Mouse (Mus musculus) ovary, postnatal 10 days (tissue): ENCODE data around the gene Scn8a.
"Not testable (repeated sequence)": the region's sequence is repeated elsewhere in the genome, so short reads cannot be mapped to it uniquely, and the experiment has no call there.

Source experiments
- DNase-seq: peaks from one replicate; pipeline ENCODE4 v3.0.0; 2022; ENCODE audit warnings: low spot score

The Scn8a gene

DNA sequence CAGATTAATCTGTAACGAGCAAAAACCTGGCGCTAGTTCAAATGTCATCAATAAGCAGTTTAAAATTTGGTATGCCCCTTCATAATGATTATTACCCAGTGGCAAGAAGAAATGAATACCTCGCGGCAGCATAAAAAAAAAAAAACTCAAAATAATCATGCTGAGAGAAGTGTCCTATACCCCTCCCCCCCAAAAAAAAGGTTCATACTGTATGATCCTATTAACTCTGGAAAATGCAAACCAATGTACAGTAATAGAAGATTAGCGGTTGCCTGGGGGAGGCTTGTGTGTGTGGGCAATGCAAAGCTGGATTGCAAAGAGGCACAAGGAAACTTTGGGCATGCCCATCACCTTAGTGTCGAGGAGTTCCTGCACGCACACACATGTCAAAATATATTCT is at the start of gene Scn8a:
Scn8a (plus strand) TSS at position 301 of the 400 bp plus-strand sequence.
- no peak for DNase-seq

DNA sequence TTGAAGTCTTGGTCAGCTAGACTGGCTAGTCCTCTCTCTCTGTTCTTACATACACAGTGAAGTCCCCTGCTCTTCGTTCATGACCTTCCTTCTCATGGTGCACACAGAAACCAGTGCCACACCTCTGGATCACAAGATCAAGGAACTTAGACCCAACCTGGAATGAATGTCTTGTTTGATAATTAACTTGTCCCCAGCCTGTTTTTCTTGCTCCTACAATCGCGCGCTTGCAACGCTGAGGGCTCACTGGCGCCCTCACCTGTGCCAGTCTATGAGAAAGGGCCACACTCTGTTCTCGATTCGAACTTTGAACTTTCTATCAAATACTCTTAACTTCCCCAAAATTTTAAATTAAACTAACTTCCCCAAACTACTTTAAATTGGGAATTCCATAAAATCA is 47.8 kb upstream of the Scn8a start:
- DNase-seq, result no peak

DNA sequence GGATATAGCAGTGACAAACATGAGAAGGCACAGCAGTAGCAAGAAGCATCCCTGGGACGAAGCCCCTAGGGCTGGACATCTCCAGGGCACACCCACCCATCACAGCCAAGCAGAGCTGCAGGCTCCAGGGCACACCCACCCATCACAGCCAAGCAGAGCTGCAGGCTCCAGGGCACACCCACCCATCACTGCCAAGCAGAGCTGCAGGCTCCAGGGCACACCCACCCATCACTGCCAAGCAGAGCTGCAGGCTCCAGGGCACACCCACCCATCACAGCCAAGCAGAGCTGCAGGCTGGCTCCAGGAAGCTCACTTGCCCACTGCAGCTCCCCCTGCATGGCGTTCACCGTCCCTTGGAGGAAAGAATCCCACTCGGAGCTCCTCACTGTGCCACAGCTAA is 47.3 kb upstream of the Scn8a start:
- DNase-seq, result not testable (repeated sequence)

DNA sequence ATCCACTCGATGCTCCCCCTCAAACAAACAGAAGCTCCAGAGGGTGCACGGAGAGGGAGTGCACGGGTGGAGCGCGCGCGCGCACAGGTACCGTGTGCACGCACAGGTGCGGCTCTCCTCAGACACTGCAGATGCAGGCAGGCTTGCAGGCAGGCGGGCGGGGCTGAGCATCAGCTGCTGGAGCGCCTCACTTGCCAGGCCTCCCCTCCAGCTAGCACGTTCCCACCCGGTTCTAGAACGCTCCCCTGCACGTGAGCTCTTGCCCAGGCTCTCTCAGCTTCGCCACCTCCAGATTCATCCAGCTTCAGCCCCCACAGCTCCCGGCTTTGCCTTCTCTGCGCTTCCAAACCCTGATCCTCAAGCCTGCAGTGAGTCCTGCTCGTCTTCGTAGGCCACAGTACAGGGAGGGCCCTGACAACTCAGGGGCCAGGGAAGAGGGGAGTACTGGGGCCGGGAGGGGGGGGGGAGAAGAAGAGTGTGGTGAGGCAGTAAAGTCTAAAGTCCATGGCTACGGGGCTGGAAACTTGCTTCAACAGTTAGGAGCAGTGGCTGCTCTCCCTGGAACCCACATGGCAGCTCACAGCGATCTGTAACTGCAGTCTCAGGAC is 44.3 kb upstream of the Scn8a start:
- no peak for DNase-seq

DNA sequence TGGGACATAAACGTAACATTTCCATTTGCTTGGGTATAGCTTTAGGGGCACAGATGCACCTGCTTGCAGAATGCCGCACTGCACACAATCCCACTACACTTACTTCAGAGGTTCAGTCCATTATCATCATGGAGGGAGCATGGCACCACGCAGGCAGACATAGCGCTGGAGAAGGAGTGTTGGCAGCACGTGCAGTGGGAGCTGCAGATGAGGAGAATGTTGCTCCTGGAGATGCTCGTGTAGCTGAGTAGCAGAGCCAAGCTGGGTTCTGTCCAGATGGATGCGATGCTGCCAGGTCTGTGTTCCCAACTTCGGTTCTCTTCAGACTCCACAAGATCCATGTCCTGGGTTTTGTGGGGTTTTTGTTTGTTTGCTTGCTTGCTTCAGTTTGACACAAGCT is 43.6 kb upstream of the Scn8a start:
- no peak for DNase-seq

DNA sequence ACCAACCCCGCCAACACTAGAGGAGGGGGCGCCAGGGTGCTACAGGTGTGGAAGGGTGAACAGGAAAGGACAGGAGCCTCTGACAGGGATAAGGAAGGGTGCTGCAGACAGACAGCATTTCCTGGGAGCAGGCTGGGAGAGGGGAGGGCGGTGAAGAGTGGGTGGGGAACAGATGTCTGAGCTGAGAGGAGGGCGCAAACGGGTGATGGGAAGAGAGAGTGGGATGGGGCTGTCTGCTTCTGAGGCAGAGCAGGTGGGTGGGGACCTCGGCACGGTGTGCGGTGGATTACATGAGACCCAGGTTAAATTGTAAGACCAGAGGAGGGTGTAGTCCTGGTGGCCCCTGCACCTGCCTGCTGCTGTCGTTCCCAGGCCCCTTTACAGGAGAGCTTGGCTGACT is 39.9 kb upstream of the Scn8a start:
- DNase-seq, result no peak

DNA sequence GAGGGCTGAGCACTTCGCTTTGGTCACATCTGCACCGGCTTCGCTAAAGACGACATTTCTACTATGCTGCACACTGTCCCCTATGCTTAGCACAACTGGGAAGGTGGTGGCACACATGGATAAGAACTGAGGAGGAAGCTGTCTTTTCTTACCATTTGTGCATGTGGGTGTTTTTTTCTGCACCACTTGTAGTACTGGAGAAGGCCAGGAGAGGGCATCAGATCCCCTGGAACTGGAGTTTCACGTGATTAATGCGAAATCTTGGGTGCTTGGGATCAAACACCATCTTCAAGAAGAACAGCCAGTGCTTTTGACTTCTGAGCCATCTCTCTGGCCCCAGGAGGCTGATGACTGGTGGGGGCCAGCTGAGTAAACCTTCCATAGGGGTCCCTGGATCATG is 39.0 kb upstream of the Scn8a start:
- DNase-seq, result no peak

DNA sequence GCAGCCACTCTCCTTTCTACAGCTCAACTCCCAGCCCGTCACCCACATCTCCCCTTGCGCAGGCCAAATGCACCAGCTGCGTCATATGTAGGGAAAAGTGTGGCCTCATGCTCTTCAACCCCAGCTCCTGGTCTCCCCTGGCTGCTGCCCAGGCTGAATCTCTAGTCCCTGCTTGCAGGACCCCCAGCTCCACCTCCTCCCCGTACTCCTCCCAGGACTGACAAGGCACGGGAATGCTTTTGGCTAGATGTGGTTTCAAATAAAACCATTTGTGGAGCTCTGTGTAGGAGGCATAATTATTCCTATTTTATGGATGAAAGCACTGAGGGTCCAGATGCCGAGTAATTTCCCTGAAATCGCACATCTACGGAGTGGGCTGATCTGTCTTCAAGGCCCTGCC is 37.5 kb upstream of the Scn8a start:
- DNase-seq, result no peak

DNA sequence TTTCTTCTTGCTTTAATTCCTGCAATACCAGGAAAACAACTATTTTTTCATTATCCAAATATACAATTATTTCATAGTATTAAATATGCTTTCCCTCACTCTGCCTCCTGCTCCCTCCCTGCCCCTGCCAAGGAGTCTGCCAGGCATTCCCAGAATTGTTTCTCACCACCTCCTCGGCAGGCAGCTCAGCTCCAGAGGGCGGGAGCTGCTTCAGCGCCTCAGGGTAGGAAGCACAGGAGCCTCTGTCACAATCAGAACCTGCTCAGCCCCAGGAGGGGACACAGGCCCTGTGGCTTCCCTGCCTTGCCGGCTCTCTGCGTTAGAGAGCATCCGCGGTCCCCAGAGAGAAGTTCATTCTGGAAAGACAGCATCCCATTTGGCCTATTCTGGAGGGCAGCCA is 36.9 kb upstream of the Scn8a start:
- DNase-seq, result no peak

DNA sequence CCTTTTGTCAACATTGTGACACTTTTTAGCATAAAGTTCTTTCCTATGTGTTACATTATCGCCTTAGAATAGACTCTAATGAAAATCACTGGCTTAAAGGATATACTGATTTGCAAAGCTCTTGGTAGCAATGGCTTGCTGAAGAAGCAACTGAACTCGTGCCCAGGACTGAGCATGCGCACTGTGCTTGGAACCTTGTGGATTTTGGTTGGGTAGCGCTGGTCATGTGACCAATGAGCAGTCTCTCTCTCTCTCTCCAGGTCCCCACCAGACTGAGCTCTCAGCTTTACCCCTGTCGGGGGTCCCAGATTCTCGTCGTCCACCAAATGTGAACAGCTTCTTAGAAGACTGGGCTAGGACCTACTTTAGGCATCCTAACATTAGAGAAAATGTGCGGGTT is 32.9 kb upstream of the Scn8a start:
- no peak for DNase-seq

DNA sequence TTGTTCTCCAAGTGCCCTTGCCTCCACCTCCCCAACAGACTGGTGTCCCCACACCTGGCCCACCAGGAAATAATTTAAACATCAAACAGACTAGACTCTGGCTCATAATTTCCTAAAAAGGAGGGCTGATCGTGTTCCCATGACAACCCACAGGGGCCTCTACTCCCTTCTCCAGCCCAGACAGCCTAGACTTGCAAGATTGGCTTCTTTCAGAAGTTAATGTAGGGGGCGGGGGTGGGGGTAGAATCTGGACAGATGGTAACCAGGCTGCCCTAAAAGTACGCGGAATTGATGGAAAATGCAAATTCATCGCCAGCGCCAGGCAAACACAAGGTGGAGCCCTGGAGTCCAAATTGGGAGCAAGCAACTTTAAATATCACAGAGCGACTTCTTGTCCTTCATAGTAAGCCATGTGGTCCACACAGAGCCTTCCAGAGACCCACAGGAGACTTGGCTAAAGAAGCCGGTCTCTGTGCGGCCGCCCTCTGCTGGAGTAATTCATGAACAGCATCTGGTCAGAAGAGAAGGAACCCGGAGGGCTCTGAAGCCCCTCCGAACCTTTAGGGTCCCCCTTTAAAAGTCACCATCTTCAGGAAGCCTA is 31.0 kb upstream of the Scn8a start:
- DNase-seq, result peak; percentile 16

DNA sequence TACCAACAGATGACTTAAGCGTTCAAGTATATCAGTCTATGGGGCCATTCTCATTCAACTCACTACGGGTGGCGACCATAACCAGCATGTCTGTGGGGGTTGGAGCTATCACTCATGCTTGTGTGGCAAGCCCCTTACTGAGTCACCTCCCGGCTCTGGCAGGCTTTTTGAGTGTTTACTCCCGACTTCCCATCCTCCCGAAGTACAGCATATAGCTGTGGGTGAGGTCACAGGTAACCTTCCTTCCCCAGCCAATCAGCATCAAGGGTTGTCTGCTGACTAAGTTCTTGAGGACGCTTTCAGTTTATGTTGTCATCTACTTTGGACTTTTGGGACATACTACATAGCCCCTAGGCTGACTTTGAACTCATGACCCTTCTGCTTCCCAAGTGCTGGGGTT is 25.3 kb upstream of the Scn8a start:
- no peak for DNase-seq

DNA sequence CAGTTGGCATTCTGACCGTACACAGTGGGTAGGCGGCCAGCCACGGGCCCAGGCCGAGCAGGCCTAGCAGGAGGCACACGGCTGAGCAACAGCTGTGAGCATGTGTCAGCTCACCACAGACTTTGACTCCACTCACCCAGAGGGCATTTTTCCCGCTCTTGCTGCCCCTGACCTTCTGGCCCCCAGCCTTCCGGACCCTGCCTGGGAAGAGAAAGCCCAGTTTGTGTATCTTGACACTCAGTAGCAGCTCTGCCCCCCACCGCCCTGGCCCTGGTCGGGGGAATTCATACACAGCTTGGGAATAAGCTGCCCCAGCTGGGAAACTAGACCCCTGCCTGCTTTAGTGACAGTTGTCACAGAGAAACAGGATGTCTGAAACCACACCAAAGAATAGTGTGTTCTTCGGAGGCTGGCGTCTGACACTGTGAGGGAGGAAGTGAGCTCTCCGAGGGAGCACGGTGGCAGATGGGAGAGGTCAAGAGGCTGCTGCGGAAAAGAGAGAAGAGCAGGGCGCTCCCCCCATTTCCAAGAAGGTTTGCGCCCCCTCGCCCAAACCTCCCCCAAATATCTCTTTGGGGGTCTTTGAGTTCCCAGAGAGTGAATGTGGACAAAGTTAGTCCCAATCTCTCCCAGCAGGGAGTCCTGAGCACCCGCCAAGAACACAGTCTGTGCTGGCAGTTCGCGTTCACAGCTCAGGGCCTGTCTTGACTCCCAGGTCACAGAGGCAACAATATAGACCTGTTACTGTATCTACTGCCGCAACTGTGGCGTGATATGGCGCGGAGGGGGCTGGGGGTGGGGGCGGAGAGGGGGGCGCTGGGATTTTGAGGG is 24.4 kb upstream of the Scn8a start:
- DNase-seq, result no peak

DNA sequence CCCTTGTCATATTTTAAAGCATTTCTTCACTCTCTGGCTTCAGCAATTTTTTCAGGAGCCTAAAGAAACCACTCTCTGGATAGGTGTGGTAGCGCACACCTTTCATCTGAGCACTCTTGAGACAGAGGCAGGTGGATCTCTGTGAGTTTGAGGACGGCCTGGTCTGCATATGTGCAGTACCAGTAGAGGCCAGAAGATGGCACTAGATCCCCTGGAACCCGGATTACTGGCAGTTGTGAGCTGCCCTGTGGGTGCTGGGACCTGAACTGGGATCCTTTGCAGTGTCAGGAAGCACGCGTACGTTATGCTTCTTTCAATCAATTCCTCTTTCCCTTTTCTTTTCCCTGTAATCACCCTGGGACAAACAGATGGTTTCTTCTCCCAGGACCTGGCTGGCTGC is 22.5 kb upstream of the Scn8a start:
- DNase-seq, result no peak

DNA sequence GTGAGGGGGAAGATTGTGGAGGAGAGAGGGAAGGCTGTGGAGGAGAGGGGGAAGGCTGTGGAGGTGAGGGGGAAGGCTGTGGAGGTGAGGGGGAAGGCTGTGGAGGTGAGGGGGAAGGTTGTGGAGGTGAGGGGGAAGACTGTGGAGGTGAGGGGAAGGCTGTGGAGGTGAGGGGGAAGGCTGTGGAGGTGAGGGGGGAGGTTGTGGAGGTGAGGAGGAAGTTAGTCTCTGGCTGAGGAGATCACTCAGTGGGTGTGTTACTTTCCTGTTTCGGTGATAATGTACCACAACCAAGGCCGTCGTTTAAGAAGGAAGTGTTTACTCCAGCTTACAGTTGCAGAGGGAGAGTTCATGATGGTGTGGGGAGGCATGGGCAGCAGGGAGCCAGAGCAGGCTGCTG is 12.1 kb upstream of the Scn8a start:
- no peak for DNase-seq

DNA sequence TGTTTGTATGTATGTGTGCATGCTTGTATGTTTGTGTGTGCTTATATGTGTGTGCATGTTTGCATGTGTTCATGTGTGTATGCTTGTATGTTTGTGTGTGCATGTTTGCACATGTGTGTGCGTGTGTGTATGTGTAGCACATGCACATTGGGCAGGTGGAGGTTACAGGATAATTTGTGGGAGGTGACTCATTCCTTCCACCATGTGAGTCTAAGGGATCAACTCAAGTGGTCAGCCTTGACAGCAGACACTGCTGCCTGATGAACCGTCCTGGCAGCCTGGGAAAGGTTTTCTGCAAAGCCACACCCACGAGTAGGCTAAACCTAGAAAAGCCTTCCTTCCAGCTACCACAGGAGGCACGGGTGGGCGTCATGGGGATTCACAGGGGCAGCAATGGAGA is 8.8 kb upstream of the Scn8a start:
- no peak for DNase-seq

DNA sequence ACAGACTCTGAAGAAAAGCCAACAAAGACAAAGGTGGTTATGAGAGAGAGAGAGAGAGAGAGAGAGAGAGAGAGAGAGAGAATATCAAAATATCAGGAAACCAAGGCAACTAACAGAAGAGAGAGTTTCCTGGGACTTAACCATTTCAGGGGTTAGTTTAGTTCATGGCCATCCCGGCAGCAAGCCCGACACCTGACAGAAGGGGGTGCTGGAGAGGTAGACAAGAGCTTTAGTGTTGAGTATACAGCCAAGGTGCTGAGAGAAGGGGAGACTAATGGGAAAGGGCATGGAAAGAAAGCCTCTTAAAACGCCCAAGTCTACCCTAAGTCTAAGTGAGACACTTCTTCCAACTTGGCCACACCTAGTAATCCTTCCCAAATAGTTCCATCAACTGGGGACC is 4.1 kb upstream of the Scn8a start:
- DNase-seq, result no peak

DNA sequence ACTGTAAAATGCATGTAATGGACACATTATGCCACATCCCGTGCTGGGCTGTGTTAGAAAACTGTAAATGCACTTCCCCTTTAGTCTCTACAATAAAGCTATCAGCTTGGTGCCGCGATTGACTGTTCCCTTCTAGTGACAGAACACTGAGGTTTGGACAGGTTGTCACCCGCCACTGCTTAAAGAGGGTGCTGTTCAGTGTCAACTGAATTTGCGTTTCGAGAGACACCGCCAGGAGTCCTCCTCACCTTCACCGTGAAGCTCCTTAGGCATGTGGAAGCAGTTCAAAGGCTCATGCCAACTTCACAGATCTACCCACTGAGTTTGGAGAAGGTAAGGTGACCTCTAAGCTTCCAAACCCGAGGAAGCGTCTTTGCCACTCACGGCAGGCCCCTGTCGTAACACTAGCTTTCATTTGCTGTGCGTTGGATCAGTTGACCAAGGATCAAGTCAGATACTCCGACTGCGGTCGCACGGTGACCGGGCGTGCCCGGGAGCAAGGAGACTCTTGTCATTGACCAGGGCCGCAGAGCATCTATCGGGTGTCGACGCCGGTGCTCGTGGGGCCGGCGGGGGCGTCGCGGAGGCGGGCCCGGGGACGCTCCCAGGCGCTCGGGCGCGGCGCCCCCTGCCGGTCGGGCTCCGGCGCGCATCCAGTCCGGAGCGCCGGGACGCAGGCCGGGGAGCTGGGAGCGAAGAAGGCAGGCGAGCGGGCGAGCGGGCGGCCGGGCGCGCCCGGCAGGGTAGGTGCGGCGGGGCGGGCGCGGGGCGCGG is 530 bp downstream of the Scn8a start:
- peak; percentile 28 for DNase-seq

DNA sequence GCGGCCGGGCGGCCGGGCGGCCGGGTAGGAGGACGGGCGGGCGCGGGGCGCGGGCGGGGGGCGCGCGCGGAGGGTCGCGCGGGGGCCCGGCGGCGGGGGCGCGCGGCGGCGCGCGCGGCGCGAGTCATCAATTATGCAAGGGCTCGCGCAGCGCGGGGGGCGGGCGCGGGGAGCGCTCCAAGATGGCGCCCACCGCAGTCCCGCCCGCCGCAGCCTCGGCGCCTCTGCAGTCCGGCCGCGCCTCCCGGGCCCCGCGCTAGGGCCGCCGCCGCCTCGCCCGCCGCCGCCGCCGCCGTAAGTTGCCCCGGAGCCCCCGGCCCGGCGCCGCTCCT is 1.1 kb downstream of the Scn8a start:
- DNase-seq, result no peak

DNA sequence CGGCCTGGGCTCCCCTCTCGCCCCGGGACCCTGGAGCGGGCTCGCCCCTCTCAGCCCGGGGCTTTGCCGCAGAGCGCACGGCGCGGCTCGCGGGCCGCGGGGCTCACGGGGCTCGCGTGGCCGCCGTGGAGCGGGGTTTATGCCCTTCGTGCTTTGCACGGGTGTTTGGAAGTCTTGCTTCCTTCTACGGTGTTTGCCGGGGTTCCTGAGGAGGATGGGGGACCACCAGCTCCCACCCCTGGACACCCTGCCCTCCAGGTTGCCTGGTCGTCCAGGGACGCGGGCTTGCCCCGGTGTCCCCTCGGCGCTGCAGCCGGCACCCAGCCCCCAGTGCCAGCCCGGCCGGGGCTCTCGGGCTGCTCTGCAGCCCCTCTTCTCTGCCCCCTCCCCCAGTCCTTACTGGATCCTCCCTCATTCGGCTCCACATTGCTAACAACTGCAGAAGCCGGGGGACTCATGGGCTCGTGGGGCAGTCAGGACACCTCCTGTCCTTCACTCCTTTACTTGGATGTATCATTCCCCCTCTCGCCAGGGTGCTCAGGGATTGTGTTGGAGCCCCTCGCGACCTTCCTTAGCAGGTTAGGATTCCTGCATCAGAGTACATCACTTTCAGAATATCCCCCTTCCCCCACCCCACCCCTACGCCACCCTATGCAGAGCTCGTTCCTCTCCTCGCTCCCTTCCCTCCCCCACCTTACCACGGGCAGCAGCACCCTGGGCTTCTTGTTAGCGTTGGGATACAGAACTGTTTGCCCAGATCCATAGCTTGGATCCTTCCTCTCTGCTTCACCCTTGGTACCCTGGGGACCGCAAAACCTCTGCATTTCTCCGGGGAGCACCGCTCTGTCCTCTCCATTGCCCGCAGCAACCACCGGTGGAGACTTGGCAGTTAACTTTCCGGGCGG is 1.7 kb downstream of the Scn8a start:
- no peak for DNase-seq

DNA sequence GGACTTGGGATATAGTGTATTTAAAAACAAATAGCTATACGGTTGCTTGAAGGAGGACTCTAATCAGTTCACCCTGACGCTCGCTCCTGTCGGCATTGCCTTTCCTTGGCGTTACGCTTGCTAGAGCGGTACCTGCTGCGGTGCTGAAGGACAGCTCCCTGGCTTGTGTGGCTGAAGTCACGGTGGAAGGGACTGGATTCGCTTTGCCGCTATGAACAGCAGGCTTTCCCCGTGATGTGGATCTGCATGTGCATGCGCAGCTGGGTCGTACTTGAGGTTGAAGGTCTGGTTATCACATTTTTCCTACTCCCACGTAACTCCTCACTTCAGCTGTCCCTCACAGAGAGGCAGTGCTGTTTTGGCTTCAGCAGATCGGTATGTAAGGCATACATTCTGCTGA is 3.5 kb downstream of the Scn8a start:
- peak; percentile 60 for DNase-seq

DNA sequence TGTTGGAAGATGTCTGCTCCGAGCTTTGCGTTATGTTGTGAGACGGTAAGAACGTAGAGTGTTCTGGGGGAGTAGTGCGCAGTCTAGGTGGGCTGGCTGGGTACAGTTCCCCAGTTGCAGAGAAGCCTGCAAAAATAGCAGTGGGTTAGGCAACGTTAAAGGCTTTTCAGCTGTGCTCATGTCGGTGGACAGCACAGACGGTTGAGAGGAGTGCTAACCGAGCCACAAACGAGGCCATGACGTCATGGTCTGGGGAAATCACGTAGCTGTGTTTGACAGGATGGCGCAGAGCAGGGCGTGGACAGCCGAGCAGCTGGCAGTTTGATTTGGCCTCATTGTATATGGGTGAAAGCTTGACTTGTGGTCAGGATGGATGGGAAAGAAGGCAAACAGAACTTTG is 9.4 kb downstream of the Scn8a start:
- DNase-seq, result no peak
